Mouse (Mus musculus) cerebellum, postnatal 36 days (tissue): ENCODE data around the gene Cap2.
A peak's percentile ranks its signal among the peaks of the same experiment; 100 is the strongest.

ENCODE experiments used
- DNase-seq, 2 experiments: peaks; one replicate each; pipeline ENCODE4 v3.0.0; 2021 to 2022; ENCODE audit warnings: mixed read lengths in 2 of 2

Gene Cap2

DNA sequence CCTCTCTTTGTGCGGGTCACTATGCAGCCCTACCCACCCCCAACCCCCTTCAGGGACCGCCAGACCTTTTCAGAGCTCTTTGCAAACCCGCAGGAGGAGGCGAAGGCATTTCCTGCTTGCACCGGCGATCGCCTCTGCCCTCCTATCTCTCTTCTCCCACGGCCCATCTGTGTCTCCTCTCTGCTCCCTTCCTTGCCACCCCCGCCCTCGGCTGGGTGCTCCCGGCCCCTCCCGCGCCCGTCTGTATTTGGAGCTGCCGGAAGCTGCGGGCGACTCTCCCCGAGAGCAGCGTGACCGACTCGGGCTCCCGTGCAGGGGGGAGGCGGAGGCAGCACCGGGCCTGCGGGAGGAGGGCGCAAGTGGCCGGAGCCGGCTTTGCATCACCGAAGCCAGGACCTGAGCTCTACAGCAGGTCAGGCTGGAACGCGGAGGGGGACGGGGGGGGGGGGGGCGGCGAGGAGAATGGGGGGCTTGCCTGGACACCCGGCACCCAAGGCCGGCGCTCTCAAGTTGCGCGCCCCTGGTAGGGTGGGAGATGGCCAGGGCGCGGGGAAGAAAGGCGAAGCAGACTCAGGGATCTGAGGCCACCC, at the start of gene Cap2:
Gene Cap2, plus strand, starts transcription at position 49 of the 590 bp plus-strand sequence.
- DNase-seq: peak; percentile 77 to 87

DNA sequence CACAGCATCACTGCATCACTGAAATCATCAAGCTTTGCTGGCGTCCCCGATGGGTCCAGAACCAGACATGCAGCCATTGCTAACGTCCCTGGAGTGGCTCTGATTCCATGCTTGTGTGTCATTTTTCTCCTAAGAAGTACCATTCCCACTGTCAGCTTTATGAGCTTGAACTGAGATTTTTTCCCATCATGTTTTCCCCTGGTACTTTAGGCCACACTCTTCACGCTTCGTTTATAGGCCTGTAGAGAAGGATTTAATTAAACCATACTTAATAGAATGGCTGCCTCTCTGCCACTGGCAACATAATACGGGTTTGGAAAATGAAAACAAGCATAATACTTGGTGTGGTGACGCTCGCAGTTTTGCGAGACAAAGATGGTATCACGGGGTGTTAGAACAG, 42.1 kb upstream of the Cap2 start:
- no peak for DNase-seq

GRCm38 (mm10) chr13:46462280-46462679, 39.4 kb upstream of the Cap2 start:
- DNase-seq: no peak

DNA sequence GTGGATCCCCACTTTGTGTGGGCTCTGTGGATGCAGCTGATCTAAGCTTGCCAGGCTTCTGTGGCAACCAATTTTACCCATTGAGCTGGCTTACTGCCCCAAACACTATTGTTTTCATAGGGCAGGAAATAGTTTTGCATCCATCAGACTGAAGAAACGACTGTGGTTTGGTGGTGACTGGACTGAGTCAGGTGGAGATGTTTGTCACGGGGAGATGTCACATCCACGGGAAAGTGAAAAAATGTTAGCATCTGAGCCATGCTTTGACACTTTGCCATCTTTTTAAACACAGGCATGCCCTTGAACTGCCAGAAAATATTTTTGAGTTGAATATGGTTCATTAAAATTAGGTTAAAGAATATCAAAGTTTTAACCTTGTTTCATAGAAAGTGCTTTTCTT, 37.9 kb upstream of the Cap2 start:
- DNase-seq: no peak

- DNase-seq: no peak
Measured at GRCm38 (mm10) chr13:46468251-46468650, 33.4 kb upstream of the Cap2 start.

GRCm38 (mm10) chr13:46469536-46469935, 32.1 kb upstream of the Cap2 start:
- DNase-seq: no peak

GRCm38 (mm10) chr13:46481271-46481670, 20.4 kb upstream of the Cap2 start:
- no peak for DNase-seq

GRCm38 (mm10) chr13:46485605-46486004, 16.0 kb upstream of the Cap2 start:
- DNase-seq: no peak

GRCm38 (mm10) chr13:46488166-46488565, 13.5 kb upstream of the Cap2 start:
- DNase-seq: no peak

- DNase-seq: no peak
Measured at GRCm38 (mm10) chr13:46490644-46491043, 11.0 kb upstream of the Cap2 start.

- DNase-seq: peak; percentile 29 to 44
Measured at GRCm38 (mm10) chr13:46502390-46502891, 793 bp downstream of the Cap2 start.

GRCm38 (mm10) chr13:46507944-46508343, 6.3 kb downstream of the Cap2 start:
- DNase-seq: no peak

DNA sequence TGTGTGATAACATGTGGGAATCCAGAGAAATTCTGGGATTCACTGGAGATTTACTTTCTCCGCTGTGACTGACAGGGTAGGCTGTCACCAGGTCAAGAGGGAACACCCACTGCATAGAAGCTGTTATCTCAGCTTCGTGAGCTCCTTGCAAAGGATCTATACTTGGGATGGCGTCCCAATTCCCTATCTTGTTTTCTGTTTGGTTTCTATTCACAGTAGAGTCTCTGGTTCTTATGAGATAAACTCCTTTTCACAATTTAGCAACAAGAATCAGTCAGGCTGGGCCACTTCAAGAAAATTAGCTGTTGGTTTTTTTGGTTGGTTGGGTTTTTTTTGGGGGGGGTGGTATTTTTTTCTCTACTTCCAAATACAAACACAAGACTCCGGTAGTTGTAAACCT, 7.2 kb downstream of the Cap2 start:
- no peak for DNase-seq

DNA sequence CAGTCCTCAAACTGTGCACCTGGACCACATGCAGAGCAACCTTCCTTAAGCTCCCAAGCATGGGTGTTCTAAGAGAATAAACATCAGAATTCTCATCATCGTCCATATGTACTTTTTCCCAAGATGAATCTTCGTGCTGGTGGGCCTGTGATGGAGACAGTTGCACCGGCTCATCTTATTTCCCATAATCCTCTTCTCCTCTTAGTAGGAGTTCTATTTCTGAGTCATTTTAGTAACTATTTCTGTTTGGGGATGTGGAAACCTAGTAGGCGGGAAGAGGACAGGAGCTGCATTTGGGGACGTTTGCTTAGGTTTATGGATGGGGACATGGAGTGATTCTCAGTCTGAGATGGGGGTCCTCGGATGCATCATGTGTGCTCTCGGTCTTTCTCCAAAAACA, 8.8 kb downstream of the Cap2 start:
- no peak for DNase-seq

GRCm38 (mm10) chr13:46514484-46514883, 12.8 kb downstream of the Cap2 start:
- DNase-seq: no peak

GRCm38 (mm10) chr13:46515120-46515523, 13.5 kb downstream of the Cap2 start:
- DNase-seq: no peak

DNA sequence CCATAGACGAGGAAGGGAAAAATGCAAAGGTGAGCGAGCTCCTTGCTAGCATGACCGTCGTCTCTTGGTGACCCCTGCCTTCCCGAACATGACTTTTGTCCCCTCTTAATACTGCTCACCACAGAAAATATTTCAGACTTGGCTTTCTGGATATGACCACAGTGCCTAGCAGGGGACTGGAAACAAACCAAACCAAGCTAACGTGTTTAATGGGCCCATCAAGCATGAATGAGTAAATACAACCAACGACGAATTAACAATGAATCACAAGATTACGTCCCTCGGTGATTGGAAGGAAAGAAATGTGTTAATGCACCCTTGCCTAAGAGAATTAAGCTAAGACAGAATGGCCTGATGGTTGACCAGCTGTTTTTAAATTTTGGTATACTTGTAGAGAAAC, 13.9 kb downstream of the Cap2 start:
- no peak for DNase-seq

- DNase-seq: no peak
Measured at GRCm38 (mm10) chr13:46516183-46516582, 14.5 kb downstream of the Cap2 start.

DNA sequence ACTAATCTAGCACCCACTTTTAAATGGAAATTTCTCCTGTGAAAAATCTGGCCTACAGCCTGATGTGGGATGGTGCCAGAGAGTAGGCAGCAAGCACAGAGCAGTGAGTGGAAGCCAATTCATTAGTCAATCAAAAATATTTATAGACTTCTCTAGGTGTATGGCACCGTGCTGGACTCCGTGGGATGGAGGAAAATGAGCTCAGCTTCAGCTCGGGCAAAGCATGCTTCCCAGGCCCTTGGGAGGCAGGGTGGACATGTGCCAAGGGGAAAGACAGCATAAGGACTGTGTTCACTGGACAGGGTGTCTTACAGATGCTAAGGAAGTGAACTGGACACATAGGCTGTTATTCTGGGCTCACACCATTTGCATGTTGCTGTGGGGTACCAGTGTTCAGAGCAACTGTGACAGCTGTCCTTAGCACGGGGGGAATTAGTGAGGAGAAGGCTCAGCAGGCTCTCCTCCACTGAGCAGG, 15.6 kb downstream of the Cap2 start:
- DNase-seq: peak; percentile 47 to 58

GRCm38 (mm10) chr13:46521482-46521881, 19.8 kb downstream of the Cap2 start:
- DNase-seq: no peak

- no peak for DNase-seq
Measured at GRCm38 (mm10) chr13:46522798-46523197, 21.1 kb downstream of the Cap2 start.

- no peak for DNase-seq
Measured at GRCm38 (mm10) chr13:46523235-46523634, 21.6 kb downstream of the Cap2 start.

DNA sequence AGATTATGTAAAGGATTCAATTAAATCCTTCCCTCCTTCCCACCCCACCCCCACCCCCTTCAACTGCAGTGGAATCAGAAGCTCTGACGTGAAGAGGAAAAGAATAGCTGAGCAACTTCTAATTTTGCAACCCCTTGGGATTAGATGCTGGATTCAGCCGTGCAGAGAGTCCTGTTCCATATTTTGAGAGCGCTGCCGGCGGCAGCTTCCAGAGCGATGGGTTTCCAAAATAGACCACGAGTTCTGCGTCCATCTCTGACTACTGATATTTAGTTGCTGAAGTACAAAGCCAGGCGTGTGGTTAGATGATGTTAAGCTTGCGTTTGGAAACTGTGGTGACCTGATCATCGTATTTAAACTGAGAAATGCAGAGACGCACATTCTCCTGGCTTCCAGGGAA, 22.1 kb downstream of the Cap2 start:
- DNase-seq: no peak

DNA sequence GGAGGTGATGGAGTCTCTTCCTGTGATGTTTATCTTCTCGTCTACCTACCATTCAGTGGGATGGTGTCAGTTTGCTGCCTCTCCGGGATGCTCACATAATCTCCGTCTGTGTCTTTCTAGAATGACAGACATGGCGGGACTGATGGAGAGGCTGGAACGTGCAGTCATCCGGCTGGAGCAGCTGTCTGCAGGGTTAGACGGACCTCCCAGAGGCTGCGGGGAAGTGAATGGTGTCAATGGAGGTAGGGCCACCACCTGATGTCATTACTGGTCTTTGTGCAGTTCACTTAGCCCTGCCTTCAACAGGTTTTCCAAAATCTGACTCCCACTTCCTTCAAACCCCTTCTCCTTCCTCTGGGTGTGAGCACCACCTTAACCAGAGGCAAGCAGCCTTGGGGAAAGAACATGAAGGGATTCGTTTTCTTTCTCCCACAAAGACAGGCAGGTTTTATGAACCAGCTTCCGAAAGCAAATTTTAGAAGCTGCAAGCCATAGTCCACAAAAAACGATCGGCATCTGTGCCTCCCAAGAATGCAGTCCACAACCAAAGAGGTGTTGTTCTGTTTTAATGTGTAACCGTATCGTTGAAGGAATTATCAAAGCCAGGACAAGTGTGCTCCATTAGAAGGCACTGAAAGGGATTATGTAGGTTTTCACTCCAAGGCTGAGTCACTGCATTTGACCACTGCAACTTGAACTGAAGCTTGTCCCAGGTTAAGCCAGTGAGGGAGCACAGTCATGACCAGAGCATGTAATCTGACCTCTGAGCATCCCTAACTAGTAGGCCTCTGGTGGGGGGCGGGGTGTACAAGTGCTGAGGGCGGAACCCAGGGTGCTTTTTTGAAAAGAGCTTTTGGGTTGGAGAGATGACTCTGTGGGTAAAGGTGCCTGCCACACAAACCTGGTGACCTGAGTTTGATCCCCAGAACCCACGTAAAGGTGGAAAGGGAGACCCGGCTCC, 23.9 kb downstream of the Cap2 start:
- no peak for DNase-seq
